Mouse (Mus musculus) thymus, adult 2 months (tissue): ENCODE measurements around the gene Tuba8.

ENCODE experiments used
- CTCF ChIP-seq: fragments of 200-500 bp; IDR thresholded peaks from 2 replicates; pipeline ENCODE4 v1.5.1; 2012; ENCODE audit warnings: mild to moderate bottlenecking, control low read depth, low read length, moderate library complexity, borderline replicate concordance; ENCODE audit not compliant: control insufficient read depth, poor library complexity, insufficient read depth; ENCODE audit errors: extremely low read depth
- POLR2A ChIP-seq: fragments of 200-500 bp; IDR thresholded peaks from 2 replicates; pipeline ENCODE4 v1.6.1; 2012; ENCODE audit warnings: mild to moderate bottlenecking, low read length, control low read depth, moderate library complexity; ENCODE audit not compliant: control insufficient read depth, poor library complexity, insufficient read depth; ENCODE audit errors: extremely low read depth

GRCm38 (mm10) chr6:121178700-121179358 is 31.7 kb upstream of the Tuba8 start:
- no peak for TF ChIP-seq POLR2A
- TF ChIP-seq CTCF, result no peak
